Mouse (Mus musculus) gastrocnemius, postnatal 25 days (tissue): ENCODE data around the gene Fkbp8. TPM values are rescaled to one million over a fixed set of nuclear protein-coding genes. Genes with fewer than 3 reads are reported as not detected.
"Not testable (repeated sequence)": the region's sequence is repeated elsewhere in the genome, so short reads cannot be mapped to it uniquely, and the experiment has no call there.

Experiments used
- DNase-seq: peaks from one replicate; pipeline ENCODE4 v3.0.0; 2022
- total RNA-seq, 2 experiments: library from RNA; stranded (reverse); gene quantifications; 1 replicate in 1 of 2; 2 replicates in 1 of 2; pipeline ENCODE4 v1.2.3; 2021

Gene Fkbp8
- total RNA-seq, 2 experiments from 2014 or later, result 100 to 104 TPM

GRCm38 (mm10) chr8:70501820-70502529 lies 25.5 kb upstream of the Fkbp8 start:
- DNase-seq, result peak; percentile 75

DNA sequence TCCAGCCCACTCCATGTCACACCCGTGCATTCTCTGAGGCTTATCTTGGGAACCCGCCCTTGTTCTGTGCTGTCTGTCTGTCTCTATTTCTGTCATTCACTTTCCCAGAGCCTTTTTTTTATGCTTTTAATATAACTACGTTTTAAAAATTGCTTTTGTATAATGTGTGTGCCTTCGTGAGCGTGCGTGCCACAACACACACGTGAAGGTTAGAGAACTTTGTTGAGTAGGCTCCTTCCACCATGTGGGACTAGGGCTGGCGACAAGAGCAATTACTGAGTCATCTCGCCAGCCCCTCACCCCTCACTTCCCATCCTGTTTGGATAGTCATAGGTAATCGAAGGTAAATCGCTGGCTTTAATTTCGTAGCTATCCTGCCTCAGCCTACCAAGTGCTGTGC lies 25.0 kb upstream of the Fkbp8 start:
- no peak for DNase-seq

- DNase-seq, result peak; percentile 62
These were observed 24.3 kb upstream of the Fkbp8 start for GRCm38 (mm10) chr8:70503062-70503750.

DNA sequence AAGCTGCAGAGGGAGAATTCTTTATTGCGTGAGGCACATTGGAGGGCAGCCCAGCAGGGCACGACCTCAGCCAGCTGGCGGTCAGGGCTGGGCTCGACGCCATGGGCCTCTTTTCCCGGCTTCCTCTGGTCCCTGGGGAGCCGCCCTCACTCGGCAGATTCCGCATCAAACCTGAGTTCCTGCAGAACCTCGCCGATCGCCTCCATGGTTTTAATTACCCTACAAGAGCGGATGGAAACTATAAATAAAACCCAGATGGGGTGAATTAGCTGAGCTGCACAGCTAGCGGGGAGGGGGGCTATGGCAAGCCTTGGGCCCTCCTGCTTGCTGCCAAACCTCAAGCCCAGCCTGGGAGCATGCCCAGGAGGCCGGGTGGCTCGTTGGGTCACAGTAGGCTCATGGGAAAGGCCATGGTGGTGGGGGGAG lies 23.2 kb upstream of the Fkbp8 start:
- DNase-seq, result peak; percentile 73

- peak; percentile 57 for DNase-seq
These were observed 22.7 kb upstream of the Fkbp8 start for GRCm38 (mm10) chr8:70504851-70505250.

DNA sequence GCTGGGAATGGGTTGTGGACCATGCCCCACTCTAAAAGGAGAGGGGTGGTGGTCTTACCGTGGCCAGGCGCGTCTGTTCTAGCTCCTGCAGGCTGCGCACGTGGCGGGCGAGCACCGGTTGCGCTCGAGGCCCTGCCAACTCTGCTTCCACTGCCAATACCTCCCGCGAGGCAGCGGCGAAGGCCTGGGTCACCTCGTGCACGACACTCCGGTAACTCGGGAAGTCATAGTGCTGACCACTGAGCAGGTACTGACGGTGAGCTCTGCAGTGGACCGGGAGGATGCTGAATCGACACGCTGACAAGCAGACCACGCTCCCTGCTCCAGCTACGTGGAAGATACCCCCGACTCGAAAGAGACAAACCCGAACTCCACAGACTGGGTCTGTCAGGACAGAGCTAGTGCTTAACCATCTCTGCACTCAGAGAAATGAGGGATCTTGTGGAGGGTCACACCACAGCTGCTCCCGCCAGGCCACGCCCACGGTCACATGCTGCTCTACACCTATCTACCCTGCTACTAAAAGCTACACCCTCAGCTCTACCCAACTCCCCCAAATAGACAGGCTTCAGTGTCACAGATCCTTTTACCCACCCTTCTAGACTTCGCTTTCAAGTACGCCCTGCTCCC lies 21.7 kb upstream of the Fkbp8 start:
- DNase-seq, result no peak

DNA sequence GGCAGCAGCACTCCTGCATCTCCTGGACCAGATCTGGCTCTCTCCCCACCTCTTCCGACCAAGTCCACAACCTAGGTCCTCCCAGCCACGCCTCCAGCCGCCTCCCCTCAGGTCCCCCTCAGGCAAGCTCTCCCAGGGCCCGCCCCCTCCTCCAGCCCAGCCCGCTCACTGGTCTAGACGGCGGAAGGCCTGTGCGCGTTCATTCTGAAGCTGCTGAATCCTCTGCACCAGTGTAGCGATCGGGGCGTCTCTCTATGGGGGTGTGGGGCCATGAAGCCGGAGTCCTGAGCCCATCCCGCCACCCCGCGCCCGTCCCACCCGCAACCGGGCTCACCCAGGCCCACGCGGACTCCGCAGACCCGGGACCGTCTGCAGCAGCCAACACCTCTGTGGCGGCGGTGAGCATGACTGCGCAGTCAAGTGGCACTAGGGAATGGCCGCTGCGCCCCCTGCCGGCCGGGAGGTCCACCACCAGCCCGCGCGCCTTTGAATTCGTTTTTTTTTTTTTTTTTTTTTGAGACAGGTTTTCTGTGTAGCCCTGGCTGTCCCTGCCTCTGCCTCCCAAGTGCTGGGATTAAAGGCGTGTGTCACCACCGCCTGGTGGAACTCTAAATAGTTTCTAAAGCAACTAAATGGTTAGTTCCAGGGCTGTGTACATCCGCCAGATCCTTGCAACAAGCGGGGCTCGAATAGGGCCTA lies 21.0 kb upstream of the Fkbp8 start, which contains the start of gene Rex1bd:
Gene Rex1bd (minus strand): TSS at position 425 of the 699 bp plus-strand sequence.
- peak; percentile 94 for DNase-seq

GRCm38 (mm10) chr8:70507027-70507393 lies 20.5 kb upstream of the Fkbp8 start:
- DNase-seq, result no peak

GRCm38 (mm10) chr8:70509281-70509952 lies 18.1 kb upstream of the Fkbp8 start:
- DNase-seq, result no peak

GRCm38 (mm10) chr8:70510228-70510915 lies 17.2 kb upstream of the Fkbp8 start, which contains the start of gene Uba52:
TSS of gene Uba52 (minus strand) at chr8:70510801.
- peak; percentile 95 for DNase-seq

GRCm38 (mm10) chr8:70511174-70511573 lies 16.4 kb upstream of the Fkbp8 start:
- DNase-seq, result not testable (repeated sequence)

DNA sequence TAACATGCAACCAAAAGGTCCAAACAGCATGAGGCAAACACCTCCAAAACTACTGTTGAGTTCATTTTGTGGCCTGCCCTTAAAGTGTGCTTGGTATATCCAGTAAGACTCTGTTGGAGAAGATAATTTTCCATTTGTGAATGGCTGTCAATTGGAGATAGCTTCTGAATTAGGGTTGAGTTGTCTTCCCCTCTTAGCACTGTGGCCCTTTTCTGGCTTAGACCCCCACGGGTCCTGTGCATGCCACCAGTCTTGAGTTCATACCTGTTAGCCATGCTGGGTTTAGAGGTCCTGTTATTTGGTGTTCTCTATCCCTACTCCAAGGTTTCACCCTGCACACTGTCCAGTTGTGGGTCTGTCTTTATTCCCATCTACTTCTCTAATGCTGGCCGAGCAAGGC lies 15.8 kb upstream of the Fkbp8 start:
- no peak for DNase-seq

GRCm38 (mm10) chr8:70512253-70512903 lies 15.1 kb upstream of the Fkbp8 start:
- no peak for DNase-seq

DNA sequence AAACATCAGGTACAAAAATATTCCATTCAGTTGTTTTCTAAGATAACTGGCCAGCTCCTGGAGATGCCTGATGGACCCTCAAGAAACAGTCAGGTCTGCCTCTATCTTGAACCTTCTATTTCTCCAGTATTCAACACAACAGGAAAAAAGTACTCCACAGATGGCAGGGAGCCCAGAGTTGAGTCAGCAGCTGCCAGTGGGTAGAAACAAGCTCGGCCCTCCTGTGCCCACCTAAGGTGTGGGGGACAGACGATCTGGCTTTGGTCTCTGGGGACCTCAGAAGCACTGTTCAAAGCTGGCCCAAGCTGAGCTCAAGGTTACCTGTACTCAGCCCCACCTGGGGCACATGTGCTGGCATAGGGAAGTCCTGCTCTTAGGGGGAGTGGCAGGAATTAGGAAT lies 14.1 kb upstream of the Fkbp8 start:
- DNase-seq, result no peak

GRCm38 (mm10) chr8:70517940-70518643 lies 9.4 kb upstream of the Fkbp8 start:
- no peak for DNase-seq

- no peak for DNase-seq
These were observed 8.5 kb upstream of the Fkbp8 start for GRCm38 (mm10) chr8:70519043-70519442.

- DNase-seq, result no peak
These were observed 7.9 kb upstream of the Fkbp8 start for GRCm38 (mm10) chr8:70519606-70520005.

DNA sequence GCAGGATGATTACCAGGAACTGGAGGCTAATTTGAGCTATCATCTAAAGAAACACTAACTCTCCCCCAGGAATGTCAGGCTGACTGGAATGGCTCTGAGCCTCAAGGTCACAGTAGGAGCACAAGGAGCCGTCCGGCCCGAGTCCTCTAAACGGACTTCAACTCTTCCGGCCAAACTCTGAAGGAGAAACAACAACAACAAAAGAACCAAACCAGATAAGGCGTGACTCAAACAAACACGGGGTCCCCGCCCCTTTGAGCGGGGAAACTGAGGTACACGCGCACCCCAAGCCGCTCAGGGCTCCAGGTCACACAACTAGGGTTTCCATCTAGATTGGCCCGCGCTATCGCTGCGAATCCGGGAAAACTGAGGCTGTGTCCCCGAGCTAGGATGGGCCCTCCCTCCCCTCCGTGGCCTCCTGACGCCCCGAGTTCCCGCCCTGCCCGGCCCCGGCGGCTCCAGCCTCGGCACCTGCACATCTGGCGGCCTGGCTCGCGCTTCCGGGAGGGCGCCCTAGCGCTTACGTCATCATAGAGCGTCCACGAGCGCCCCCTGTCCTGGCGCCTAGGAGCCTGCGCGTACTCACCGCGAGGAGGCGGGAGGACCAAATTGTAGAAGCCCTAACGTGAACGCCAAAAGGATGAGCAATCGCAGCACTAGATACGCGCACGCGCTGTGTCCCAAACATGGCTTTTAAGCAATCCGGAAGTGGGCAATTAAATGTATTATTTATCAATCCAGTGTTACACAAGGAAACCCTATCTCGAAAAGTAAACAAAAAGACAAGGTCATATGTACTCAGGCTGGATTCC lies 4.7 kb upstream of the Fkbp8 start:
- DNase-seq, result peak; percentile 95

DNA sequence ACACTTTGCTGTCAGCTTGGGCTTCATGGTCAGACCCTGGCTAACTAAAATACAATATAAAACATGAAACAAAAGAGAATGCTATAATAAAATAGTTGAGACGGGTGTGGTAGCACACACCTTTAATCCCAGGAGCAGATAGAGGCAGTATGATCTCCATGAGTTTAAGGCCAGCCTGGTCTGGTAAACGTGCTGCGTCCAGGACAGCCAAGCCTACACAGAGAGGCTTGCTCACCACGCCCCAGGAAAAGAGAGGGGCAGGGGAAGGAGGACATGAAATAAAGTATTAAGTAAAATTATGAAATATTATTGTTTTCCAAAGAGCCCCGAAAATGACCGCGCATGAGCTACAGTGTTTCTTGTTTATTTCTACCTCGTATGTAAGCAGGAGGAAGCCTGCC lies 413 bp upstream of the Fkbp8 start:
- DNase-seq, result no peak
